Mouse (Mus musculus) liver, adult 2 months (tissue): ENCODE results near the gene Fam189a1.

ENCODE experiments used
- CTCF ChIP-seq: fragments of 200-500 bp; IDR thresholded peaks from 2 replicates; pipeline ENCODE4 v1.5.1; 2011; ENCODE audit warnings: low read depth, low read length, control low read depth
- POLR2A ChIP-seq: fragments of 200-500 bp; IDR thresholded peaks from 2 replicates; pipeline ENCODE4 v1.6.1; 2011; ENCODE audit warnings: low read length, control low read depth; ENCODE audit not compliant: insufficient read depth; ENCODE audit errors: extremely low read depth

GRCm38 (mm10) chr7:65044280-65044679 is 112.1 kb downstream of the Fam189a1 start:
- TF ChIP-seq POLR2A, result no peak
- TF ChIP-seq CTCF, result no peak
